Comparison of ENCODE assay signal across 10 mouse cellular contexts in genomic region chr16:16450021-16450420, GRCm38 (mm10).
"Had no signal": no experiment of that assay in that cellular context is flagged by ENCODE, and none has a peak within 500 bp of the region (broad histone marks: within the 10 kb centered on the region; RNA-seq: fewer than 3 reads in every experiment).

No protein-coding gene starts in this region.

- DNase-seq: kidney, adult 8-10 months; kidney, postnatal 10 days; kidney, postnatal 36 days; liver, embryonic 13.5 days; lung, adult 2 months; retina, postnatal 1 day; right cerebral cortex, postnatal 25 days; spleen, adult 18-20 months; thymus, postnatal 25 days had no signal

- ATAC-seq: midbrain, embryonic 15.5 days had no signal
